Mouse (Mus musculus): Measurements from ENCODE around the gene Mindy1. TPM values are rescaled to one million over a fixed set of nuclear protein-coding genes. Genes with fewer than 3 reads are reported as not detected.

Mindy1 gene
- polyA plus RNA-seq (2016; fragmentation: Nextera tagmentation; extraction: Ambion mirVana), result 43.3 TPM in 2 replicates

GRCm38 (mm10) chr3:95281216-95282126, at the start of gene Mindy1, which contains the start of gene Prune1:
Gene Mindy1 (plus strand): TSS chr3:95281345.
Gene Prune1 (minus strand): TSS chr3:95282076.
- under 1% methylated on average over 53 of the region's 53 CpGs for WGBS
- ATAC-seq (ENCODE audit: insufficient number of reproducible peaks, insufficient read depth, low FRiP score, low TSS enrichment), result peak; percentile 86
- Histone ChIP-seq H3K4me1 (peaks cover 17% of the 10 kb centered on the region), H3K4me2 (replicated peaks) (peak within 1 kb of the TSS; percentile 74), H3K9ac (peak within 1 kb of the TSS; percentile 85), H3K9me3 (no peaks in the 10 kb centered on the region), H3K27me3 (no peaks in the 10 kb centered on the region), H3K4me3 (peak within 1 kb of the TSS; percentile 72), H3K27ac (peak within 1 kb of the TSS; percentile 98), H3K36me3 (no peaks in the 10 kb centered on the region)

GRCm38 (mm10) chr3:95232771-95233170, 48.4 kb upstream of the Mindy1 start:
- Histone ChIP-seq H3K4me2 (replicated peaks) (no peak overlapping the region), H3K27ac (no peak overlapping the region), H3K4me1 (peaks cover 29% of the 10 kb centered on the region), H3K4me3 (no peak overlapping the region), H3K27me3 (no peaks in the 10 kb centered on the region), H3K36me3 (peaks cover 56% of the 10 kb centered on the region), H3K9ac (no peak overlapping the region), H3K9me3 (no peaks in the 10 kb centered on the region)
- 91% methylated on average over 7 of the region's 7 CpGs for WGBS
- no peak for ATAC-seq (ENCODE audit: insufficient number of reproducible peaks, insufficient read depth, low FRiP score, low TSS enrichment)

DNA sequence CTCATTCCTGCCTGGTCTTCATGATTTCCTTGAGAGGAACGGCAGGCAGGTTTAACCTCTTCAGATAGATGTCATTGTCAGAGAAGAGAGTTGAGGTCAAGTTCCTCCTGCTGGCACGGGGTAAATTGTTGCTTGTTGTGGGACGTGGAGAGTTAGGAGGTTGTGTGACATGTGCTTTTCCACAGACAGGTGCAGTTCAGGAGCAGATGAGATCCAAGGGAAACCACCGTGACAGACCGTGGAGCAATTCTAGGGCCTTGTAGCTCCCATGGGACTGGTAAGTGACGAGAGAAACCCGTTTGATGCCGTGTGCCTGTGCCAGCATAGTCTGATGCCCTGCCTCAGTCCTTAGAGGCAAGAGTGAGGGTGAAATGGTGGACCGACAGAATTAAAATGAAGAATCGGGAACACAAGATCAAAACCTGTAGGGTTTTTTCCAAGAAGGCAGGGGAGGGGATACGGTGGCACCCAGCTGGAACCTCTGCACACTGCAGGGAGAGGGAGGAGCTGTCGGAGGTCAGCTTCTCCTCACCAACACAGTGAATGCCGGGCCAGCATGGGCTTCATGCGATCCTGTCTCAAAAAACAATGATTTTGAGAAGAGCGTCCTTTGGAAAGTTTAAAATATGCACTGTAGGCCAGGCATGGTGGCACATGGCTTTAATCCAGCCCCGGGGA, 47.7 kb upstream of the Mindy1 start:
- no peak overlapping the region for H3K27ac ChIP-seq

DNA sequence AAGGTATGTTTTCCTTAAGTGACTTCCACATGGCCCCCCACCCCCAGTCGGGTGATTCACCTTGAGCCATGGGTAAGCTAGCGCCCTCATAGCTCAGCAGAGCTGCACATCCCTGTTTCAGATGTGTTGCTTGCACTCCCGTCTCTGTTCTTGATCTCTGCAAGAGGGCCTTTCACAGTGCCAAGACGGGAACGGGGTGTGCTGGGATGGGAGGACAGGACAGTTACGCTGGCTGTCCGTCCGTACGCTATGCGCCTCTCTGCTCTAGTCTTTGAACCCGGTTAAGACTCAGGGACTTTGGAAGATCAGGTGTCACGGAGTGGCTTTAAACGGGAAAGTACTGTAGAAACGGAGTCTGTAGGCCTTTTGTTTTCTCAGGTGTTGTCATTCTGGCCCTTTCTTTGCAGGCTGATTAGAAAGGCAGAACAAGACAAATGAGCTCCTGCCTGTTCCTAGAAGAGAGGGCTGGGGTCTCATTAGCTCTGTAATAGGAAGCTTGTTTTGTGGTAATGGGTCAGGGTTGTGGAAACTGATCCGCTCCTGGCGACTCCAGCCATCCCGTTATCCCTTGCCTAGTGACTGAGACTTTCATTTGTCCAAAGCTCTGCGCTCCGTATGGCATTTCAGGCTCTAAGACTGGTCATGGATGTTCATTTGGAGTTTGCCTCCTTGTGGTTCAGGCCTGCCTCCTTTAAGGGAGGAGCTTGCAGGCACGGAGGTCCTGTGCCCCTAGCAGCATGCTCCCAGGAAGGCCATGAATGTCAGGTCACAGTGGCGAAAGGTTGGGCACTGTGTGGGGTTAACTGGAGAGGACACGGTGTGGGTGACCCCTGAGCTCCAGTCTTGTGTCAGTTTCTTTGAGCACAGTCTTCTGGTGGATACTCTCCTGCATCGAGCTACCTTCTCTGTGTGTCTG, 45.5 kb upstream of the Mindy1 start:
- H3K9ac ChIP-seq, result no peak overlapping the region
- 59% methylated on average over 23 of the region's 23 CpGs for WGBS

More for the DNA sequence above, 47.7 kb upstream of the Mindy1 start:
- Histone ChIP-seq H3K27me3 (no peaks in the 10 kb centered on the region), H3K9me3 (no peaks in the 10 kb centered on the region), H3K4me3 (no peak overlapping the region), H3K36me3 (peaks cover 62% of the 10 kb centered on the region), H3K4me1 (peaks cover 29% of the 10 kb centered on the region), H3K9ac (no peak overlapping the region), H3K4me2 (replicated peaks) (no peak overlapping the region)
- WGBS, result 88% methylated on average over 16 of the region's 16 CpGs
- no peak for ATAC-seq (ENCODE audit: insufficient number of reproducible peaks, insufficient read depth, low FRiP score, low TSS enrichment)

GRCm38 (mm10) chr3:95237541-95238099, 43.5 kb upstream of the Mindy1 start:
- no peak overlapping the region for H3K27ac ChIP-seq
- no peak for ATAC-seq (ENCODE audit: insufficient number of reproducible peaks, insufficient read depth, low FRiP score, low TSS enrichment)
- H3K9me3 ChIP-seq, result no peaks in the 10 kb centered on the region
- H3K4me2 ChIP-seq (replicated peaks), result no peak overlapping the region
- WGBS, result 87% methylated on average over 8 of the region's 8 CpGs
- peaks cover 56% of the 10 kb centered on the region for H3K36me3 ChIP-seq
- H3K4me3 ChIP-seq, result no peak overlapping the region
- H3K9ac ChIP-seq, result no peak overlapping the region
- peaks cover 5% of the 10 kb centered on the region; the same call in 1 of the 2 replicates for H3K4me1 ChIP-seq
- H3K27me3 ChIP-seq, result no peaks in the 10 kb centered on the region

More for the DNA sequence above, 45.5 kb upstream of the Mindy1 start:
- Histone ChIP-seq H3K4me2 (replicated peaks) (no peak overlapping the region), H3K9me3 (no peaks in the 10 kb centered on the region), H3K4me3 (no peak overlapping the region), H3K36me3 (peaks cover 66% of the 10 kb centered on the region), H3K27me3 (no peaks in the 10 kb centered on the region), H3K27ac (peak overlapping the region; percentile 41; the same call in 1 of the 2 replicates), H3K4me1 (peaks cover 18% of the 10 kb centered on the region)
- ATAC-seq (ENCODE audit: insufficient number of reproducible peaks, insufficient read depth, low FRiP score, low TSS enrichment), result no peak

- peaks cover 42% of the 10 kb centered on the region for H3K36me3 ChIP-seq
- H3K27ac ChIP-seq, result no peak overlapping the region
- no peak overlapping the region for H3K4me2 ChIP-seq (replicated peaks)
- H3K9ac ChIP-seq, result no peak overlapping the region
- H3K4me1 ChIP-seq, result peaks cover 5% of the 10 kb centered on the region; the same call in 1 of the 2 replicates
- 88% methylated on average over 6 of the region's 6 CpGs for WGBS
- no peak overlapping the region for H3K4me3 ChIP-seq
- no peak for ATAC-seq (ENCODE audit: insufficient number of reproducible peaks, insufficient read depth, low FRiP score, low TSS enrichment)
- no peaks in the 10 kb centered on the region for H3K27me3 ChIP-seq
- H3K9me3 ChIP-seq, result no peaks in the 10 kb centered on the region
Observed at GRCm38 (mm10) chr3:95239022-95239421, 42.1 kb upstream of the Mindy1 start.

DNA sequence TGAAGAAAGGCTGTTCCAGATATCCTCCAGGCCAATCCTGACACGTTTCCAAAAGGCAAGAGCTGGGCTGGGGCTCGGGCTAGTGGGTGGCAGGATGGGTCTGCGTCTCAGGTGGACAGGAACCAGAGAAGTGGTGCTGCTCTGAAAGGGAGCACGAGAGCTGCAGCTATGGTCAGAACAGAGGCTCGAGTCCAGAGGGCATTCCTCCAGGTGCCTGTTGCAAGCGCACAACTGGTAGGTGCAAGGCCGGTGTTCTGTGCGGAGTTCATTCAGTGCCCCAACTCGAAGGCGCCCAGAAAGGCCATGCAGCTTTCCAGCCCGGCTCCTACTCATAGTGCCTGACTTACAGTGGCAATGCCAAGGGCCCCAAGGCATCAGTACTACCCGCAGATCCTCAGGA, 41.2 kb upstream of the Mindy1 start:
- H3K36me3 ChIP-seq, result peaks cover 33% of the 10 kb centered on the region
- ATAC-seq (ENCODE audit: insufficient number of reproducible peaks, insufficient read depth, low FRiP score, low TSS enrichment), result no peak
- H3K27me3 ChIP-seq, result no peaks in the 10 kb centered on the region
- H3K9ac ChIP-seq, result no peak overlapping the region
- H3K27ac ChIP-seq, result no peak overlapping the region
- 86% methylated on average over 12 of the region's 12 CpGs for WGBS
- peaks cover 5% of the 10 kb centered on the region; the same call in 1 of the 2 replicates for H3K4me1 ChIP-seq
- no peak overlapping the region for H3K4me2 ChIP-seq (replicated peaks)
- H3K4me3 ChIP-seq, result no peak overlapping the region
- H3K9me3 ChIP-seq, result no peaks in the 10 kb centered on the region

DNA sequence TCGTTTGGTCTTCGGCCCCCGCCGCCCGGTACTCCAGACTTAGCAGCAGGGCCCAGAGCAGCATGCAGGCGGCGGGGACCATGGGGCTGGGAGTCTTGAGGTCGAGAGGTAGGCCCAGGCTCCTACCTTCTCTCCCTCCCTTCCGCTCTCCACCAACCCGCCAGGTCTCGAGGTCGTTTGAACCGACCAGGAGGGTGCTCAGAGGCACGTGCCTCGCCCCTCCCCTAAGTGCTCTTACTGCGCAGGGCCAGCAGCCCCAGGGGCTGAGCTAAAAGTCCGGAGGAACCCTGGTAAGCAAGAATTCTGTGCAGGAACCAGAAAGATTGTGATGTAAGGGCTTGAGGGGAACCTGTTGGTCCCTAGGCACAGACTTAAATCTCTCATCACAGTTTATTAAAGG, 40.2 kb upstream of the Mindy1 start:
- Histone ChIP-seq H3K4me1 (no peaks in the 10 kb centered on the region; the same call in 1 of the 2 replicates), H3K36me3 (peaks cover 23% of the 10 kb centered on the region), H3K4me2 (replicated peaks) (peak overlapping the region; percentile 17), H3K27ac (no peak overlapping the region), H3K9me3 (no peaks in the 10 kb centered on the region), H3K27me3 (no peaks in the 10 kb centered on the region), H3K4me3 (no peak overlapping the region), H3K9ac (peak overlapping the region; percentile 0; the same call in 1 of the 2 replicates)
- no peak for ATAC-seq (ENCODE audit: insufficient number of reproducible peaks, insufficient read depth, low FRiP score, low TSS enrichment)
- 21% methylated on average over 17 of the region's 17 CpGs for WGBS

DNA sequence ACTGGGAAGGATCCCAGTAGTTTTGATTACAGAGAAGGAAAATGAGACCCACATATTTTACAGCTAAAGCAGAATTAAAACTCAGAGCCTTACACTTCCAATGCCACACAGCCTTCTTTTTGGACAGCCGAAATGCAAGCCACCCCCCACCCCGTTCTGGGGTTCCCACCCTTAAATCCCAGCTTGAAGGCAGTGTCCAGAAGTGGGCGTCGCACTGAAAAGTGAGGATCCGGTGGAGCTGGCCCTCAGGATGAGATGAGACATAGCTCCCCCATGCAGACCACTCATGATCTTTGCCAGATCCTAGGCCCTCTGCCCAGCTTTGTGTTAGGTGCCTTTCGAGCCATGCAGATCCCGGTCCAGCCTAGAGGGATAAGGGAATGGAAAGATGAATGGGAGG, 39.6 kb upstream of the Mindy1 start, which contains the start of gene Gm128:
TSS of gene Gm128 (minus strand) at position 101 of the 400 bp plus-strand sequence.
- Histone ChIP-seq H3K4me2 (replicated peaks) (peak within 1 kb of the TSS; percentile 17), H3K27ac (no peak within 1 kb of the TSS), H3K4me3 (no peak within 1 kb of the TSS), H3K9me3 (no peaks in the 10 kb centered on the region), H3K9ac (peak within 1 kb of the TSS; percentile 0; the same call in 1 of the 2 replicates), H3K4me1 (no peaks in the 10 kb centered on the region; the same call in 1 of the 2 replicates), H3K27me3 (no peaks in the 10 kb centered on the region), H3K36me3 (peaks cover 18% of the 10 kb centered on the region)
- ATAC-seq (ENCODE audit: insufficient number of reproducible peaks, insufficient read depth, low FRiP score, low TSS enrichment), result no peak
- WGBS, result 83% methylated on average over 7 of the region's 7 CpGs

DNA sequence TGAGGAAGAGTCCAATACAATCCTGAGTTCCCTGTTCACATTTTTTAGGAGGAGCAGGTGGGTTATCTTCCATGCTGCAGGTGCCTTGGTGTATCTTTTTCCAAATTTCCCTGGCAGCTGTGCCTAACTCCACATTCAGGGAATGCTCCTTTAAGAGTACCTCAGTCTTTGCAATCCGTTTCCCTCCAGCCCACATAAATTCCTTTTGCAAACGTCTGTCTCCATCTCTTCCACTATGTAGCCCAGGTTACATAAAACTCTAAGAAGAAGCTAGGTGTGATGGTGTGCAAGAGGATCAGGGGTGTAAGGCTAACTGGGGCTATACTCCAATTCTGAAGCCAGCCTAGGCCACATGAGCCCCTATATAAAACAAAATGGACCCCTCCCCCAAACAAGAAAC, 38.1 kb upstream of the Mindy1 start:
- peaks cover 8% of the 10 kb centered on the region for H3K36me3 ChIP-seq
- H3K9me3 ChIP-seq, result no peaks in the 10 kb centered on the region
- 82% methylated on average over 2 of the region's 2 CpGs for WGBS
- ATAC-seq (ENCODE audit: insufficient number of reproducible peaks, insufficient read depth, low FRiP score, low TSS enrichment), result no peak
- H3K4me2 ChIP-seq (replicated peaks), result no peak overlapping the region
- no peak overlapping the region for H3K4me3 ChIP-seq
- no peaks in the 10 kb centered on the region; the same call in 1 of the 2 replicates for H3K4me1 ChIP-seq
- H3K9ac ChIP-seq, result no peak overlapping the region
- no peak overlapping the region for H3K27ac ChIP-seq
- no peaks in the 10 kb centered on the region for H3K27me3 ChIP-seq
